Mouse (Mus musculus) testis, adult 2 months (tissue): Measurements from ENCODE around the gene Nsun2.

Experiments used
- CTCF ChIP-seq: fragments of 200-500 bp; IDR thresholded peaks from 2 replicates; pipeline ENCODE4 v1.5.1; 2012; ENCODE audit warnings: low read depth, mild to moderate bottlenecking, inconsistent platforms, low read length, moderate library complexity; ENCODE audit not compliant: control insufficient read depth, insufficient read depth, insufficient replicate concordance
- POLR2A ChIP-seq: fragments of 200-500 bp; IDR thresholded peaks from 2 replicates; pipeline ENCODE4 v1.6.1; 2012; ENCODE audit warnings: low read depth, mild to moderate bottlenecking, inconsistent platforms, low read length, moderate library complexity; ENCODE audit not compliant: control insufficient read depth

DNA sequence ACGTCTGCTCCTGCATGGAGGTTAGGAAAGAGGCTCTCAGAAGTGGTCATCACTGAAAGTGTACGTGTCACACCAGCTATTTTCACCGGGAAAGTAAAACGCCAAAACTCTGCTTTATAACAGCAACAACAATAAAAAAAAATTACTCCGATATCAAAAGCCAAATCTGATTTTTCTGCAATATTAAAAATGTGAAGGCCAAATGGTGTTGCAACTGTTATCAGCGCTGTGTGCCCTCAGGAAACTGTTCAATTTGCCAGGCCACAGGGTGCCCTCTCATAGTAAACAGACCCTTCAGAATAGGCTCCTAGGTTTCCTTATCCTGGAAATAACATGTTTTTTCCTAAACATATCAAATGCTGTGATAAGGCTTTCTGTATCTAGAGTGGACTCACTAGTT is 62.4 kb downstream of the Nsun2 start:
- TF ChIP-seq CTCF: no peak
- TF ChIP-seq POLR2A: no peak
